Mouse (Mus musculus) intestine, embryonic 15.5 days (tissue): ENCODE measurements at regions not wholly inside any gene's neighbourhood (a gene's known extent, or its start where the extent isn't known, plus 50 kb on each side); places are given as distances from the start of the nearest gene placed in this dataset.
A peak's percentile ranks its signal among the peaks of the same experiment; 100 is the strongest.
"Not testable (repeated sequence)": the region's sequence is repeated elsewhere in the genome, so short reads cannot be mapped to it uniquely, and the experiment has no call there.

Experiments
- ATAC-seq: fragments of 200-750 bp; cut with Nextera tagmentation; 2 replicates; pipeline ENCODE4 v1.8.0; 2017; ENCODE audit warnings: moderate TSS enrichment, moderate library complexity
- H3K27ac ChIP-seq: fragments of 300-500 bp; sonication (generic); 2 replicates; pipeline ENCODE4 v1.5.1; 2015; ENCODE audit warnings: mild to moderate bottlenecking, inconsistent platforms
- H3K27me3 ChIP-seq: fragments of 300-500 bp; sonication (generic); replicated peaks from 2 replicates; pipeline ENCODE4 v1.6.1; 2015; ENCODE audit warnings: inconsistent platforms
- H3K36me3 ChIP-seq: fragments of 300-500 bp; sonication (generic); 2 replicates; pipeline ENCODE4 v1.6.1; 2015; ENCODE audit warnings: inconsistent platforms
- H3K4me1 ChIP-seq: fragments of 300-500 bp; sonication (generic); replicated peaks from 2 replicates; pipeline ENCODE4 v1.6.1; 2015; ENCODE audit warnings: inconsistent platforms
- H3K4me2 ChIP-seq: fragments of 300-500 bp; sonication (generic); replicated peaks from 2 replicates; pipeline ENCODE4 v1.6.1; 2015; ENCODE audit warnings: mild to moderate bottlenecking, inconsistent platforms
- H3K4me3 ChIP-seq: fragments of 300-500 bp; sonication (generic); replicated peaks from 2 replicates; pipeline ENCODE4 v1.5.1; 2015; ENCODE audit warnings: inconsistent platforms
- H3K9ac ChIP-seq: fragments of 300-500 bp; sonication (generic); 2 replicates; pipeline ENCODE4 v1.6.1; 2015; ENCODE audit warnings: inconsistent platforms
- H3K9me3 ChIP-seq: fragments of 300-500 bp; sonication (generic); 2 replicates; pipeline ENCODE4 v1.6.1; 2016; ENCODE audit warnings: inconsistent platforms
- WGBS: fragments of 180-500 bp; shearing (Covaris S2); methylation state at CpG from one replicate; pipeline ENCODE4 v1.1.7; 2015; 5-methylcytosine and 5-hydroxymethylcytosine counted together

- Histone ChIP-seq H3K4me3 (peak overlapping the region; percentile 21), H3K36me3 (no peaks in the 10 kb centered on the region), H3K27ac (no peak overlapping the region), H3K9me3 (no peaks in the 10 kb centered on the region), H3K4me1 (peaks cover 9% of the 10 kb centered on the region), H3K4me2 (peak overlapping the region; percentile 66), H3K9ac (no peak overlapping the region), H3K27me3 (no peaks in the 10 kb centered on the region)
- peak; percentile 32 for ATAC-seq
- WGBS: 18% methylated on average over 25 of the region's 25 CpGs
Measured at GRCm38 (mm10) chr1:137221087-137222057, 261.1 kb upstream of the Nr5a2 start.

GRCm38 (mm10) chr1:137220226-137220625 is 260.0 kb upstream of the Nr5a2 start:
- Histone ChIP-seq H3K4me1 (peaks cover 9% of the 10 kb centered on the region), H3K27me3 (no peaks in the 10 kb centered on the region), H3K4me3 (no peak overlapping the region), H3K27ac (no peak overlapping the region), H3K4me2 (no peak overlapping the region), H3K9ac (no peak overlapping the region), H3K36me3 (no peaks in the 10 kb centered on the region), H3K9me3 (no peaks in the 10 kb centered on the region)
- ATAC-seq: no peak
- 73% methylated on average over 6 of the region's 6 CpGs for WGBS

DNA sequence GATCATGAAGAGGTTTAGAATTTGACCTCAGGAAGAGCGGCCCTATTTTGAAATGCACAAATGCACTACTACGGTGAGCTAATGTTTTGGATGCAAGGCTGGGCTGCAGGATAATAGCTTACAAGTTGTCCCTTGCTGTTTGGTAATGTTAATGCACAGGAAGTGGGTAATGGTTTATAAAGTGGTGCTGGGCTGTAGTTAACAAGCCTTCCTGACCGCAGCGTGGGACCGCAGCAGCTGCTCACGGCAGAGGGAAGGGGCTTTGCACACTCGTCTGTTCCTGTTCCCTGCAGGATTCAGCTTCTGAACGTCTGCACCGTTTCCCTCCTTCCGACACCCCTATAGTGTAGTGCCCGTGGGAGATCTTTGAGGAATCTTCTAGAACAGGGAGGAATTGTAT is 258.4 kb upstream of the Nr5a2 start:
- 68% methylated on average over 11 of the region's 11 CpGs for WGBS
- no peak for ATAC-seq
- no peak overlapping the region for H3K4me3 ChIP-seq
- H3K4me2 ChIP-seq: no peak overlapping the region
- peaks cover 9% of the 10 kb centered on the region for H3K4me1 ChIP-seq
- H3K27me3 ChIP-seq: no peaks in the 10 kb centered on the region
- no peaks in the 10 kb centered on the region for H3K36me3 ChIP-seq
- no peak overlapping the region for H3K9ac ChIP-seq
- H3K27ac ChIP-seq: no peak overlapping the region
- no peaks in the 10 kb centered on the region for H3K9me3 ChIP-seq

GRCm38 (mm10) chr1:137218096-137218495 is 257.8 kb upstream of the Nr5a2 start:
- no peak overlapping the region for H3K9ac ChIP-seq
- no peak overlapping the region for H3K4me3 ChIP-seq
- 69% methylated on average over 4 of the region's 4 CpGs for WGBS
- H3K27ac ChIP-seq: no peak overlapping the region
- H3K36me3 ChIP-seq: no peaks in the 10 kb centered on the region
- H3K27me3 ChIP-seq: no peaks in the 10 kb centered on the region
- no peak overlapping the region for H3K4me2 ChIP-seq
- no peaks in the 10 kb centered on the region for H3K9me3 ChIP-seq
- peaks cover 9% of the 10 kb centered on the region for H3K4me1 ChIP-seq
- ATAC-seq: no peak

DNA sequence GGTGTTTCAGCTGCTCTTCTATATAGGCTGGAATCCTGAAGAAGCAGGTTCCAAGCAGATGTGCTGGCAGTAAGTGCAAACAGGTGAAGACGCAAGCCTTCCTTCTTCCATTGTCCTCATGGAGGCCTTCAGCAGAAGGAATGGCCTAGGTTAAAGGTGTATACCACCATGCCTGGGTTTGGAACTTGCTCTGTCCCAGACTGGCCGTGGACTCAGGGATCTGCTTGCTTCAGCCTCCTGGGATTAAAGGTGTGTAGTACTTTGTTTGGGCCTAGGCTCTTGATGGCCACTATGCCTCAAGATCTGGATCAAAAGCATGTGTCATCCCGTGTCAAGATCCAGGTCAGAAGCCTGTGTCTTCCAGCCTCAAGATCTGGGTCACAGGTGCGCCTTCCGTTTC is 257.0 kb upstream of the Nr5a2 start:
- WGBS: 92% methylated on average over 5 of the region's 5 CpGs
- peaks cover 9% of the 10 kb centered on the region for H3K4me1 ChIP-seq

DNA sequence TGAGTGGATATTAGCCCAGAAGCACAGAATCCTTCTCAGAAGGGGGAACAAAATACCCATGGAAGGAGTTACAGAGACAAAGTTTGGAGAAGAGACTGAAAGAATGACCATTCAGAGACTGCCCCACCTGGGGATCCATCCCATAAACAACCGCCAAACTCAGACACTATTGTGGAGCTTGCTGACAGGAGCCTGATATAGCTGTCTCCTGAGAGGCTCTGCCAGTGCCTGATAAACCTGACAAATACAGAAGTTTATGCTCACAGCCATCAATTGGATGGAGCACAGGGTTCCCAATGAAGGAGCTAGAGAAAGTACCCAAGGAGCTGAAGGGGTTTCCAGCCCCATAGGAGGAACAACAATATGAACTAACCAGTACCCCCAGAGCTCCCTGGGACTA is 254.1 kb upstream of the Nr5a2 start:
- not testable (repeated sequence) for H3K4me2 ChIP-seq, H3K4me1 ChIP-seq, ATAC-seq, H3K27ac ChIP-seq, H3K27me3 ChIP-seq, H3K9ac ChIP-seq, H3K36me3 ChIP-seq, H3K9me3 ChIP-seq, H3K4me3 ChIP-seq
- 76% methylated on average over 1 of the region's 1 CpGs for WGBS

More for the DNA sequence above, 257.0 kb upstream of the Nr5a2 start:
- Histone ChIP-seq H3K9ac (no peak overlapping the region), H3K9me3 (no peaks in the 10 kb centered on the region), H3K4me3 (no peak overlapping the region), H3K27me3 (no peaks in the 10 kb centered on the region), H3K27ac (no peak overlapping the region), H3K36me3 (no peaks in the 10 kb centered on the region), H3K4me2 (no peak overlapping the region)
- no peak for ATAC-seq

DNA sequence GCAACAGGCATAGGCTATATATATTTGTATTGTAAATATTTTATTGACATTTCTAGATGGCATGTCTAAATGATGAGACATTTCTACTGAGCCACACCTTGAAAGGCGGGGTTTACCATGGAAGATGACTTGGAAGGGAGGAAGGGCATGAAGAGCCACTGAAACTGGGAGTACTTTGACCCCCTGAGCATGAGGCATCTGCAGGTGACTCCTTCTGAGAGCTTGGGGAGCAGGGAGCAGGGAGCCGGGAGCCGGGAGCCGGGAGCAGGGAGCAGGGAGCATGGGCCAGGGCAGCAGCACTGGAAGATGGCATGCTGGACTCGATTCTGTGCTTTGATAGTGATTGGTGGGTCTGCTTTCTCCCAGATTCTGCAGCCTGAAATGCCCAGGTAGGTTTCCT is 253.5 kb upstream of the Nr5a2 start:
- ATAC-seq: peak; percentile 81
- no peak overlapping the region for H3K27ac ChIP-seq
- no peak overlapping the region for H3K4me2 ChIP-seq
- 72% methylated on average over 5 of the region's 5 CpGs for WGBS
- H3K9ac ChIP-seq: no peak overlapping the region
- H3K4me3 ChIP-seq: no peak overlapping the region
- no peaks in the 10 kb centered on the region for H3K36me3 ChIP-seq
- H3K27me3 ChIP-seq: no peaks in the 10 kb centered on the region
- H3K4me1 ChIP-seq: no peaks in the 10 kb centered on the region
- no peaks in the 10 kb centered on the region for H3K9me3 ChIP-seq

DNA sequence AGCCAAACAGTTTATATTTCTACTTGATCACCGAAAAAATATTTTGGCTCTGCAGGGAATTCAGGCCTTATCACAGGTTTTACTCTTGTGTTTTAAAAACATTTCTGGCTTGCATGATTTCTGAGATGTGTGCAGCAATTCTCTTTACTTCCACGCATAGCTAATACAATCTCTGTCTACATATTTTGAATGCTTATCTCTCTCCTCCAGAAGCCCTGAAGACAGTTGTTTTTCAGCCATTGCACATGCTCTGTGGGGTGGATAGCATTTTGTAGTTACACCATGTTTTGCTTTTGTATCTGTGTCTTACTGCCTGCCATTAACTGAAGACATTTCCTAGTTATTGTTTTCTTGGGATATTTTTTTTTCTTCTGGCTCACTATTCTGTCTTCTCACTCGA is 252.6 kb upstream of the Nr5a2 start:
- ATAC-seq: no peak
- H3K36me3 ChIP-seq: no peaks in the 10 kb centered on the region
- 55% methylated on average over 3 of the region's 3 CpGs for WGBS
- H3K9ac ChIP-seq: no peak overlapping the region
- H3K9me3 ChIP-seq: no peaks in the 10 kb centered on the region
- H3K27ac ChIP-seq: no peak overlapping the region
- H3K4me3 ChIP-seq: no peak overlapping the region
- H3K27me3 ChIP-seq: no peaks in the 10 kb centered on the region
- no peaks in the 10 kb centered on the region for H3K4me1 ChIP-seq
- no peak overlapping the region for H3K4me2 ChIP-seq

- WGBS: 67% methylated on average over 7 of the region's 7 CpGs
- Histone ChIP-seq H3K9ac (no peak overlapping the region), H3K4me1 (no peaks in the 10 kb centered on the region), H3K27ac (no peak overlapping the region), H3K9me3 (no peaks in the 10 kb centered on the region), H3K36me3 (no peaks in the 10 kb centered on the region), H3K4me3 (no peak overlapping the region), H3K27me3 (no peaks in the 10 kb centered on the region), H3K4me2 (no peak overlapping the region)
- no peak for ATAC-seq
Measured at GRCm38 (mm10) chr1:137204371-137204770, 244.1 kb upstream of the Nr5a2 start.

DNA sequence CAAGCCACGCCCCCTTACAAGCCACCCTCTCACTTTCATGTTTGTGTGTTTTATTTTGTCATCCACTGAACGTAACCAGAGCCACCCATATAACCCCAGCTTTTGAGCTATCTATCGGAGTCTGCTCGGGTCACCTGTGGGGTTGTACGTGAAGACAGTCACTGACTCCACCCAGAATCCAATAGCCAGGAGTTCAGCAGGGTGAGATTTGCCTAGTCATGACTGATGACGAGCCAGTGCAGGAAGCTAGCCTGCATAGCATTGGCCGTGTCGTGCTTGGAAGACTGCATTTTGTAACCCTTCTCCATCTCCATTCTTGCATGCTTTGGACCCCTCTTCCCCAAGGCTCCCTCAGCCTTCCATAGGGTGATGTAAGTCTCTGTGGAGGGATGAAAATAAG is 243.3 kb upstream of the Nr5a2 start:
- 66% methylated on average over 8 of the region's 8 CpGs for WGBS
- H3K9ac ChIP-seq: no peak overlapping the region
- no peaks in the 10 kb centered on the region for H3K36me3 ChIP-seq
- H3K27me3 ChIP-seq: no peaks in the 10 kb centered on the region
- no peaks in the 10 kb centered on the region for H3K4me1 ChIP-seq
- ATAC-seq: no peak
- no peaks in the 10 kb centered on the region for H3K9me3 ChIP-seq
- H3K27ac ChIP-seq: no peak overlapping the region
- no peak overlapping the region for H3K4me3 ChIP-seq
- H3K4me2 ChIP-seq: no peak overlapping the region

- 81% methylated on average over 11 of the region's 11 CpGs for whole genome bisulfite sequencing
- H3K27me3 ChIP-seq: no peaks in the 10 kb centered on the region
Measured at GRCm38 (mm10) chr1:137200931-137201330, 240.7 kb upstream of the Nr5a2 start.

DNA sequence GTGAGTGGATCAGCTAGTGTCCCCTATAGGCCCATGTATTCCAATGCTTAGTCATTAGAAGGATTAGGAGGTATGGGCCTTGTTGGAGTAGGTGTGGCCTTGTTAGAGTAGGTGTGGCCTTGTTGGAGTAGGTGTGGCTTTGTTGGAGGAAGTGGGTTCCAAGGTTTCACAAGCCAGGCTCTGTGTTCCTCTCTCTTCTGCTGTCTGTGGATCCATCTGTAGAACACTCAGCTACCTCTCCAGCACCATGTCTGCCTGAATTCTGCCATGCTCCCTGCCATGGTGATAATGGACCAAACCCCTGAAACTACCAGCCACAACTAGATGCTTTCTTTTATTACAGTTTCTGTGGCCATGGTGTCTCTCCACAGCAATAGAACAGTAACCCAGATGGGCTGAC is 235.7 kb upstream of the Nr5a2 start:
- no peak overlapping the region for H3K9ac ChIP-seq
- H3K4me2 ChIP-seq: no peak overlapping the region
- no peak for ATAC-seq
- no peaks in the 10 kb centered on the region for H3K27me3 ChIP-seq
- H3K36me3 ChIP-seq: no peaks in the 10 kb centered on the region
- no peak overlapping the region for H3K27ac ChIP-seq
- no peaks in the 10 kb centered on the region for H3K4me1 ChIP-seq
- H3K9me3 ChIP-seq: no peaks in the 10 kb centered on the region
- H3K4me3 ChIP-seq: no peak overlapping the region

More at GRCm38 (mm10) chr1:137200931-137201330, 240.7 kb upstream of the Nr5a2 start:
- H3K4me1 ChIP-seq: no peaks in the 10 kb centered on the region
- no peaks in the 10 kb centered on the region for H3K36me3 ChIP-seq
- H3K4me2 ChIP-seq: no peak overlapping the region
- no peak for ATAC-seq
- no peak overlapping the region for H3K4me3 ChIP-seq
- H3K9me3 ChIP-seq: no peaks in the 10 kb centered on the region
- H3K27ac ChIP-seq: no peak overlapping the region
- H3K9ac ChIP-seq: no peak overlapping the region

DNA sequence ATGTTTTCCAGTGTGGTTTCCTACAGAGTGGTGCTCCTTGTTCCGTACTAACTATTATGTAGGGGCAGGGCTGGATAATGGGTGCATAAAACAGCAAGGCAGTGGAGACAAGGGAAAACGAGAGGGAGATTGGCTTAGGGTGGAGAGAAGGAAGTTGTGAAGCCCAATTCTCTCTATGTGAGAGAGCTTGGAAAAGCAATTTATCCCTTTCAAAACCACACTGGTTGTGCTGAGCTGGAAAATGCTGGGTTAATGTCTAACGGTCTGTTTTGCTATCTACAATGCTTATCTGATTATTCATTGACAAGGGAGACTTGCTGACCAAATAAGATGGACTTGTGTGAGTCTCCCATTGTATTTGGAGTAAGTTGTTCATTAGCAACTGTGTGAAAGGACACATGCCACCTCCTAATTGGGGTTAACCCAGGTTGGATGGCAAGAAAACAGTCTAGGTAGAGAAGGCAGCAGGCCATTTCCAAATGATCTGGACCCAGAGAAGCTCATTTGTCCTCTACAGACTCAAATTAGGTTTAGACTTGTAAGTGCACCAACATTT is 234.9 kb upstream of the Nr5a2 start:
- Histone ChIP-seq H3K4me3 (no peak overlapping the region), H3K27ac (no peak overlapping the region), H3K27me3 (no peaks in the 10 kb centered on the region), H3K9me3 (no peaks in the 10 kb centered on the region), H3K4me2 (no peak overlapping the region), H3K36me3 (no peaks in the 10 kb centered on the region), H3K9ac (no peak overlapping the region), H3K4me1 (no peaks in the 10 kb centered on the region)
- WGBS: 64% methylated on average over 3 of the region's 3 CpGs
- ATAC-seq: no peak
